Mouse (Mus musculus): ENCODE results near the gene Chn2. TPM values are rescaled to one million over a fixed set of nuclear protein-coding genes. Genes with fewer than 3 reads are reported as not detected.

The Chn2 gene
- polyA plus RNA-seq, 1 experiment from 2014 or later, result 5.4 TPM

DNA sequence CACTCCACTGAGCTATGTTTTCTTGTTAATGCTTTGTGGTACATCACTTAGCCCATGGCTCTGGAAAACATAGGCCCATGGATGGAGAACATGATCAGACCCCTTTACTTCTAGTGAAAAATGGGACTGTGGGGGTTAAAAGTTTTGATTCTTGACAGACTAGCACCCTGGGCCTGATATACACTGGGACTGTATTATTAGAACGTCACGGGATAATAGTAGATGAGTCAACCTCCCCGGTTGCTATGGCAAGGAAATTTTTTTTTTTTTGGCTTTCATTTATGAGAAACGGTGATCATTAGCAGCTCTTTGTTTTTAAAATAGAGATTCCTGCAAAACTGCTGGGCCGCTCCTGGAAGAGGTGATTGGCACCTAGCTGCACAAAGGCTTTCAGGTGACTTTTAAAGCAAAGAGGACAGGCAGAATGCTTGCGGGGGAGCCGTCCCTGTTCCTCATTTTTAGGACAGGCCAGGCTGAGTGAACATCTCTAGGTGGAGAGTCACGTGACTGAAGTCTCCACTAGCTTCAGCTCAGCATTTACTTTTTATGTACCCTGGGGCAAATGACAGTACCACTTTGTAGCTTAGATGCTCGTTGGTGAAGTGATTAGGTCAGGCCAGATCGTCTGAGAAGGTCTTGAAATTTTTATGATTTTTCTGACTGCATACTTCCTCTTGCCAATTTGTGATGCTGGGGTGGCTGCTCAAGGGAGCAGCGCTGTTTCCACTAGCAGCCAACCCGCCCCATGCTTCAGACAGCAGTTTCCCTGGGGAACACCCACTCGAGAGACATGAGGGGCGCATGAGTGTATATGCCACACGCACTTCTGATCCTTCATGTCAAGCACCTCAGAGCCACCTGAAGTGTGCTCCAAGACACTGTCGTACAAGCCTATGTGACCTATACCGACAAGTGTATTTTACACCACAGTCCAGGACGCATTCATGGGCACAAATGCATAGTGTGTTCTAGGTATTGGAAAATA, 17.5 kb downstream of the Chn2 start:
- Histone ChIP-seq H3K4me1 (replicated peaks) (peaks cover 11% of the 10 kb centered on the region), H3K9me3 (replicated peaks) (no peaks in the 10 kb centered on the region), H3K36me3 (no peaks in the 10 kb centered on the region), H3K4me2 (no peak overlapping the region), H3K27ac (no peak overlapping the region), H3K9ac (no peak overlapping the region), H3K27me3 (no peaks in the 10 kb centered on the region), H3K4me3 (no peak overlapping the region)
- 70% methylated on average over 18 of the region's 18 CpGs for WGBS
- ATAC-seq (replicated peaks; ENCODE audit: insufficient number of reproducible peaks, insufficient read depth, low FRiP score, low read depth), result no peak

DNA sequence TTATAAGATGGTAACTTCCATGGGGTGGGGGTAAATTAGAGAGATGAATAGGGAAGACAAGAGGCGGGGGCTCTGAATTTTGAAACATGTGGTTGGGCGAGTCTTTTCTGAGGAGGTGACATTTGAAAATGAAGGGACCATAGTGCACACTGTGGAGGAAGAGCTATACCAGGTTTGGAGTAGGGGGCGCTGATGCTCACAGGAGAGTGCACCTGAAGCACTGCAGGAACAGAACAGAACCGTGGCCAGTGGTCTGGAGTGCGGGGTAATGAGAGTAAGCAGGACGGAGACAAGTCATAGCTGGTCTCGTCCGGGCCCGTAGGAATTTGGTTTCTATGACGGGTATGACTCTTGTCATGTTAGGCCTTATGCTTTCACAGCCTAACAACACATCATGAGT, 18.3 kb downstream of the Chn2 start:
- no peaks in the 10 kb centered on the region for H3K27me3 ChIP-seq
- no peak overlapping the region for H3K4me3 ChIP-seq
- no peak for ATAC-seq (replicated peaks; ENCODE audit: insufficient number of reproducible peaks, insufficient read depth, low FRiP score, low read depth)
- H3K9ac ChIP-seq, result no peak overlapping the region
- peaks cover 19% of the 10 kb centered on the region for H3K4me1 ChIP-seq (replicated peaks)
- no peak overlapping the region for H3K27ac ChIP-seq
- H3K36me3 ChIP-seq, result no peaks in the 10 kb centered on the region
- H3K9me3 ChIP-seq (replicated peaks), result no peaks in the 10 kb centered on the region
- no peak overlapping the region for H3K4me2 ChIP-seq
- WGBS, result 77% methylated on average over 10 of the region's 10 CpGs

GRCm38 (mm10) chr6:54058837-54059236, 19.5 kb downstream of the Chn2 start:
- no peak overlapping the region for H3K27ac ChIP-seq
- no peak for ATAC-seq (replicated peaks; ENCODE audit: insufficient number of reproducible peaks, insufficient read depth, low FRiP score, low read depth)
- no peak overlapping the region for H3K9ac ChIP-seq
- H3K4me3 ChIP-seq, result no peak overlapping the region
- H3K27me3 ChIP-seq, result no peaks in the 10 kb centered on the region
- no peaks in the 10 kb centered on the region for H3K9me3 ChIP-seq (replicated peaks)
- H3K4me1 ChIP-seq (replicated peaks), result peaks cover 22% of the 10 kb centered on the region
- no peaks in the 10 kb centered on the region for H3K36me3 ChIP-seq
- no peak overlapping the region for H3K4me2 ChIP-seq
- 63% methylated on average over 8 of the region's 8 CpGs for WGBS

DNA sequence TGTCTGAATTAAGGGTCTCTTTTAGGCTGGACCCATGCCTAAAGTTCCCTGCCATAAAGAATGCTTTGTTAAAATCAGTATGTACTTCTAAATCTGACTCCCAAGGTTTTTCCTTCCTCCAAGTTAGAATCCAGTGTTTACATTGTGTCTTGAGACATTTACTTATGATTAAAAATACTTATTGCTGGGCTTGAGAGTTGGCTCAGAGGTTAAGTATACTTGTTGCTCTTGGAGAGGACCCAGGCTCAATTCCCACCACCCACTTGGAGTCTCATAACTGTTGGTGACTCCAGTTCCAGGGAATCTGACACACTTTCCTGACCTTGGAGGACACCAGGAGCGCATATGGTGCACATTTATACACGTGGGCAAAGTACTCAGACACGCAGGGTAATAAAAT, 20.9 kb downstream of the Chn2 start:
- Histone ChIP-seq H3K9me3 (replicated peaks) (no peaks in the 10 kb centered on the region), H3K4me1 (replicated peaks) (peaks cover 22% of the 10 kb centered on the region), H3K36me3 (no peaks in the 10 kb centered on the region), H3K4me2 (no peak overlapping the region), H3K9ac (no peak overlapping the region), H3K4me3 (no peak overlapping the region), H3K27me3 (no peaks in the 10 kb centered on the region), H3K27ac (0 out of 2 replicates have a peak overlapping the region, but pooled peaks have one; percentile 36)
- no peak for ATAC-seq (replicated peaks; ENCODE audit: insufficient number of reproducible peaks, insufficient read depth, low FRiP score, low read depth)
- WGBS, result 76% methylated on average over 3 of the region's 3 CpGs

DNA sequence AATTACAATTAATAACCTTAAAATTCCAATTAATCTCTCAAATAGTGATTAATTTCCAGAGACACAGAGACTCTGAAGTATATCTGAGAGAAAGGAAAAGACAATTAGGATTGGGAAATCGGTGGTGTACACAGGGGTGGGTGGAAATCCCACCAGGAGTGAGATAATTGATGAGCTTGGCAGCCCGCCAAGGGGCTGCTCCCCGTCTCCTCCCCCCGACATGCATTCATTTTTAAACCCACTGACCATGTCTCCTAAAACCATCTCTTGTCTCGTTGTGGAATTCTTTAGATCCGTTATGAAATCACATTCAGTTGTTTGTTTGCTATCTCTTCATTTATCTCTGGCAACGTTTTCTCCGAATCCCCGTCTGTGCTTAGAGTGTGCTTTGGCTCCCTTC, 22.0 kb downstream of the Chn2 start:
- no peaks in the 10 kb centered on the region for H3K9me3 ChIP-seq (replicated peaks)
- H3K9ac ChIP-seq, result no peak overlapping the region
- no peak overlapping the region for H3K4me3 ChIP-seq
- WGBS, result 41% methylated on average over 9 of the region's 9 CpGs
- H3K4me1 ChIP-seq (replicated peaks), result peaks cover 22% of the 10 kb centered on the region
- peak overlapping the region; percentile 21; the same call in 1 of the 2 replicates for H3K4me2 ChIP-seq
- H3K27me3 ChIP-seq, result no peaks in the 10 kb centered on the region
- H3K36me3 ChIP-seq, result no peaks in the 10 kb centered on the region
- no peak for ATAC-seq (replicated peaks; ENCODE audit: insufficient number of reproducible peaks, insufficient read depth, low FRiP score, low read depth)
- H3K27ac ChIP-seq, result no peak overlapping the region; the same call in 1 of the 2 replicates

DNA sequence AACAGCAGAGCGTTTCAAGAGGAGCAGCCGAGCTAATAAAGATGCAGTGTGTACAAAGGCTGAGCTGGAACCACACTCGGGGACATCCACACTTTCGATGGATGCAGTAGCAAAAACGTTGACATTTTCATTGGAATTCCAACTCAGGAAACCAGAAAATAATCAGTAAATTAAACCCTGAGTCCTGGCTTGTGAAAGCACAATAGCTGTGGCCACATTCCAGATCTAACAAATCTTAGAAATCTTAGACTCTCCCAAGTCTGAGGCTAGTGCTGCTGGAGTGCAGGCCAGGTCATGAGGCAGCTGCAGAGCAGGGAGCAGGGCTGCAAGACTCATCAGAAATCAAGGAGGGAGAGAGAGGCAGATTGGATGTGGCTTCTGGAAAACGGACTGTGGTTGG, 24.5 kb downstream of the Chn2 start:
- H3K27me3 ChIP-seq, result no peaks in the 10 kb centered on the region
- ATAC-seq (replicated peaks; ENCODE audit: insufficient number of reproducible peaks, insufficient read depth, low FRiP score, low read depth), result no peak
- no peaks in the 10 kb centered on the region for H3K9me3 ChIP-seq (replicated peaks)
- peaks cover 27% of the 10 kb centered on the region for H3K4me1 ChIP-seq (replicated peaks)
- no peak overlapping the region for H3K4me3 ChIP-seq
- WGBS, result 71% methylated on average over 6 of the region's 6 CpGs
- no peak overlapping the region for H3K4me2 ChIP-seq
- H3K27ac ChIP-seq, result no peak overlapping the region
- H3K36me3 ChIP-seq, result no peaks in the 10 kb centered on the region
- H3K9ac ChIP-seq, result no peak overlapping the region

DNA sequence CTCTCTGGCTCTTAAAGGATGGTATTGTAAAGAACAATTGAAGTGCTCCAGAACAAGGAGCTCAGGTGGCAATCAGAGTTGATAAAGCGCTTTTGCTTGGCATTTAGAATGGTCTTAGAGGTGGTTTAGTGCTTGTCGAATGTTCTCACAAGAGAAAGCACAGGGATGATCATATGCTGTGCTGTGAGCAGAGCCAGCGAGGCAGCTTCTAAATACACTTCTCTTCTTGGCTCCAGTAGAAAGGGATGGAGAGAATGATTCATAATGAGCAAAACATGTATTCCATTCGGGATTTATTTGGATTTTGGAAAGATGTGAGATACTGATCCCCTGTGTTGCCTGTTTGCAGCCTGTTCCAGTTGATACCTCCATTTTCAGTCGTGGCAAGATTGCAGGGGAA, 28.0 kb downstream of the Chn2 start:
- Histone ChIP-seq H3K4me2 (no peak overlapping the region), H3K27me3 (no peaks in the 10 kb centered on the region), H3K4me3 (no peak overlapping the region), H3K36me3 (no peaks in the 10 kb centered on the region), H3K27ac (no peak overlapping the region), H3K4me1 (replicated peaks) (peaks cover 23% of the 10 kb centered on the region), H3K9ac (no peak overlapping the region), H3K9me3 (replicated peaks) (no peaks in the 10 kb centered on the region)
- 66% methylated on average over 5 of the region's 5 CpGs for WGBS
- ATAC-seq (replicated peaks; ENCODE audit: insufficient number of reproducible peaks, insufficient read depth, low FRiP score, low read depth), result no peak

- Histone ChIP-seq H3K27me3 (no peaks in the 10 kb centered on the region), H3K4me3 (no peak overlapping the region), H3K36me3 (no peaks in the 10 kb centered on the region), H3K9me3 (replicated peaks) (no peaks in the 10 kb centered on the region), H3K4me2 (no peak overlapping the region), H3K9ac (no peak overlapping the region), H3K27ac (no peak overlapping the region), H3K4me1 (replicated peaks) (peaks cover 18% of the 10 kb centered on the region)
- WGBS, result 63% methylated on average over 5 of the region's 5 CpGs
- no peak for ATAC-seq (replicated peaks; ENCODE audit: insufficient number of reproducible peaks, insufficient read depth, low FRiP score, low read depth)
Measured at GRCm38 (mm10) chr6:54068882-54069281, 29.5 kb downstream of the Chn2 start.

DNA sequence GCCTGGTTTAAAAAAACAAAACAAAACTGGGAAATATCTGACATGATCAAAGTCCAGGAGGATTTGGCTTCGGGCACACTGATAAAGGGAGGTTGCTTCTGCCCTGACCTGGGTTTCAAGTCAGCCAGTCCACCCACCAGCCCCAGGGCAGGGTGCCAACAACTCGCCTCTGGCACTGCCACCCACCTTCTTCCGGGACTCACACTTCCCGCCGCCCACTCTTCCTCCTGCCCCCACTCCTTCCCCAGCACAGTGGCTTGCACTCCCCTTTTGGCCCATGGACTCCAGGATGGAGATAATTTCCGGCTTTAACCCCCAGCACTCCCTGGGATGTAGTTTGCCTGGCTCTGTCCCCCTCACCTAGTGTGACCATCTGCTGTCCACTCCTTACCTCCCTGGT, 31.4 kb downstream of the Chn2 start:
- no peak overlapping the region for H3K27ac ChIP-seq
- H3K4me2 ChIP-seq, result no peak overlapping the region
- no peak for ATAC-seq (replicated peaks; ENCODE audit: insufficient number of reproducible peaks, insufficient read depth, low FRiP score, low read depth)
- WGBS, result 32% methylated on average over 6 of the region's 6 CpGs
- no peak overlapping the region for H3K9ac ChIP-seq
- no peaks in the 10 kb centered on the region for H3K36me3 ChIP-seq
- no peaks in the 10 kb centered on the region for H3K9me3 ChIP-seq (replicated peaks)
- no peaks in the 10 kb centered on the region for H3K27me3 ChIP-seq
- H3K4me1 ChIP-seq (replicated peaks), result peaks cover 18% of the 10 kb centered on the region
- no peak overlapping the region for H3K4me3 ChIP-seq

GRCm38 (mm10) chr6:54071478-54071877, 32.1 kb downstream of the Chn2 start:
- Histone ChIP-seq H3K9ac (no peak overlapping the region), H3K9me3 (replicated peaks) (no peaks in the 10 kb centered on the region), H3K36me3 (no peaks in the 10 kb centered on the region), H3K27me3 (no peaks in the 10 kb centered on the region), H3K4me2 (no peak overlapping the region), H3K4me1 (replicated peaks) (peaks cover 18% of the 10 kb centered on the region), H3K4me3 (no peak overlapping the region), H3K27ac (no peak overlapping the region)
- no peak for ATAC-seq (replicated peaks; ENCODE audit: insufficient number of reproducible peaks, insufficient read depth, low FRiP score, low read depth)
- 74% methylated on average over 4 of the region's 4 CpGs for WGBS

GRCm38 (mm10) chr6:54074454-54074853, 35.1 kb downstream of the Chn2 start:
- ATAC-seq (replicated peaks; ENCODE audit: insufficient number of reproducible peaks, insufficient read depth, low FRiP score, low read depth), result no peak
- Histone ChIP-seq H3K4me3 (no peak overlapping the region), H3K27me3 (no peaks in the 10 kb centered on the region), H3K9ac (no peak overlapping the region), H3K27ac (no peak overlapping the region), H3K36me3 (no peaks in the 10 kb centered on the region), H3K4me2 (no peak overlapping the region), H3K4me1 (replicated peaks) (peaks cover 10% of the 10 kb centered on the region), H3K9me3 (replicated peaks) (no peaks in the 10 kb centered on the region)
- WGBS, result 46% methylated on average over 4 of the region's 4 CpGs

GRCm38 (mm10) chr6:54075419-54075818, 36.1 kb downstream of the Chn2 start:
- Histone ChIP-seq H3K9me3 (replicated peaks) (no peaks in the 10 kb centered on the region), H3K27ac (no peak overlapping the region), H3K4me1 (replicated peaks) (peaks cover 10% of the 10 kb centered on the region), H3K4me3 (no peak overlapping the region), H3K9ac (no peak overlapping the region), H3K27me3 (no peaks in the 10 kb centered on the region), H3K36me3 (no peaks in the 10 kb centered on the region), H3K4me2 (no peak overlapping the region)
- no peak for ATAC-seq (replicated peaks; ENCODE audit: insufficient number of reproducible peaks, insufficient read depth, low FRiP score, low read depth)
- 79% methylated on average over 6 of the region's 6 CpGs for WGBS
